Mouse (Mus musculus) E14TG2a.4 (cell line): ENCODE measurements around the gene Vmn1r180.
"Not testable (repeated sequence)": the region's sequence is repeated elsewhere in the genome, so short reads cannot be mapped to it uniquely, and the experiment has no call there.

Experiments
- H3K27me3 ChIP-seq: 2 replicates; pipeline ENCODE4 v1.6.1; 2014; ENCODE audit warnings: low read length, control low read depth; ENCODE audit not compliant: insufficient read depth
- H3K36me3 ChIP-seq: 2 replicates; pipeline ENCODE4 v1.6.1; 2014; ENCODE audit warnings: low read length, control low read depth; ENCODE audit not compliant: insufficient read depth
- H3K4me1 ChIP-seq: replicated peaks from 2 replicates; pipeline ENCODE4 v1.6.1; 2014; ENCODE audit warnings: low read depth, low read length, control low read depth
- H3K4me3 ChIP-seq: replicated peaks from 2 replicates; pipeline ENCODE4 v1.5.1; 2014; ENCODE audit warnings: mild to moderate bottlenecking, low read length
- H3K9me3 ChIP-seq: 2 replicates; pipeline ENCODE4 v1.6.1; 2014; ENCODE audit warnings: low read length, control low read depth
- CTCF ChIP-seq: conservative IDR thresholded peaks from 2 replicates; pipeline ENCODE4 v1.5.1; 2014; ENCODE audit warnings: low read length
- NANOG ChIP-seq: IDR thresholded peaks from 2 replicates; pipeline ENCODE4 v1.6.1; 2014; ENCODE audit warnings: borderline replicate concordance, low read length, mixed read lengths
- POU5F1 ChIP-seq: IDR thresholded peaks from 2 replicates; pipeline ENCODE4 v1.6.1; 2014; ENCODE audit warnings: low read length, borderline replicate concordance

Gene Vmn1r180

DNA sequence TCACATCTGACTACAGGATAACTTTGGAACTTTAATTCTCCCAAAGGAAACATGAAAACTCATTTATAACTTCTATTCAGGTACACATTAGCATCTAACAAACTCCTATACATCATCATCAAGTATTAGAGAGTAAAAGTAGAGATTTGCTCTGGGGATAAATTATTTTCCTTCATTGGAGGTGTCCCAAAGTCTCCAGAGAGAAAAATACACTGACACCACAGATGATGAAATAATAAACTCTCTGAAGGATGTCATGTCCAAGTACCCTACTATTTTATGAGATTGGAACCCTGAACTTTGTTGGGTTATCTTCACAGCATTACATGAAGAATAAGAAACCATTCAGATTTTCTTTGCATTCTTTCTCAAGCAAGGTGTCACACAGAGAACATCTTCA, at the start of gene Vmn1r180:
Vmn1r180 (plus strand) TSS at position 301 of the 400 bp plus-strand sequence.
- TF ChIP-seq POU5F1 (no peak), NANOG (no peak), CTCF (no peak)
- Histone ChIP-seq H3K27me3 (no peaks in the 10 kb centered on the region), H3K4me3 (no peak within 1 kb of the TSS), H3K36me3 (no peaks in the 10 kb centered on the region), H3K9me3 (peaks cover 7% of the 10 kb centered on the region), H3K4me1 (no peaks in the 10 kb centered on the region)

DNA sequence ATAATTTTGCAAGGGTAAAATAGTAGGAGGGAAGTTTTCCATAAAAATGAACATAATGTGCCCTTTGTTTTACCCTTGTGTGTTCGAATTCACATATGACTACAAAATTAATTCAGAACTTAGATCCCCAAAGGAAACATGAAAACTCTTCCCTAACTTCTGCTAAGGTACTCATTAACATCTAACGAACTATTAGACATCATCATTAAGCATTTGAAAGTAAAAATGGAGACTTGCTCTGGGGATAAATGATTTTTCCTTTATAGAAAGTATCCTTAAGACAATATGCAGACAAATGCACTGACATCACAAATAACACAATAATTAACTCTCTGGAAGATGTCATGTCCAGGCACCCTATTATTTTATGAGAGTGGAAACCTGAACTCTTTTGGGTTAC, 23.8 kb upstream of the Vmn1r180 start, which contains the start of gene Vmn1r179:
Vmn1r179 (plus strand) TSS at position 301 of the 400 bp plus-strand sequence.
- TF ChIP-seq CTCF = no peak
- no peak for TF ChIP-seq NANOG
- TF ChIP-seq POU5F1 = no peak
- no peaks in the 10 kb centered on the region for H3K27me3 ChIP-seq
- H3K9me3 ChIP-seq = no peaks in the 10 kb centered on the region

DNA sequence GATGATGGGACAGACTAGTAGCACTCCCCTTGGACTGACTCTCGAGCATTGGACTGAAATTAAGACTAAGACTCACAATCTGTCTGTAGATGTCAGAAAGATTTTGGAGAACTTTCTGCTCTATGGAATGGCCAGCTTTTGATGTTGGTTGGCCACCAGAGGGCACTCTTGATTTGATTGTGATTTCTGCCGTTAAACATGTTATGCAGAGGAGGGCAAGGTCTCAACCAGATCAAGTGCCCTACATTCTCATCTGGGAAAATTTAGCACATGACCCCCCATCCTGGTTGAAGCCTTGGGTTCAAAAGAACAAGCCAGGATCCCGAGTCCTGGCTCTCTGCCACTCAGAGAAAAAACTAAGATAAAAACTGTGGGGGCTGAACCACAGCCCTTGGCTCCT, 17.6 kb downstream of the Vmn1r180 start:
- H3K36me3 ChIP-seq, H3K27me3 ChIP-seq, H3K4me3 ChIP-seq, H3K4me1 ChIP-seq: not testable (repeated sequence)
- peaks cover 36% of the 10 kb centered on the region for H3K9me3 ChIP-seq

More for the DNA sequence above, 23.8 kb upstream of the Vmn1r180 start, which contains the start of gene Vmn1r179:
- no peak within 1 kb of the TSS for H3K4me3 ChIP-seq
- no peaks in the 10 kb centered on the region for H3K36me3 ChIP-seq
- no peaks in the 10 kb centered on the region for H3K4me1 ChIP-seq

DNA sequence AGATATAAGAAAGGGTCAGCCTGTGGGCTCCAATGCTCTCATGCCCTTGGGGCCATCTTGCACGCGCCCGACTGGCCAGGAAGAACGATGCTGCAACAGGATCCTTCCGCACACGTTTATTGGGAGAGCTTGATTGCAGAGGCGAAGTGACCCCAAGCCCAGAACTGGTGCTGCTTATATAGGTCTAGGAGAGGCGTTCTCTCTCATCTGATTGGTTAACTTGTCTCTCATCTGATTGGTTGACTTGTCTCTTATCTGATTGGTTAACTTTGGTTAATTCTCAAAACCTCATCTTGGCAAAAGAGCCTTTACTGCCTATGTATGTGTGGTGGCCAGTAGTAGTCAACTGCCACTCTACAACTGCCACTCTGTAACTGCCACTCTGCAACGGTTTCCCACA, 23.9 kb downstream of the Vmn1r180 start, which contains the start of gene Vmn1r181:
Vmn1r181 (plus strand) TSS at position 301 of the 400 bp plus-strand sequence.
- not testable (repeated sequence) for H3K36me3 ChIP-seq, H3K4me3 ChIP-seq, H3K9me3 ChIP-seq, H3K4me1 ChIP-seq, H3K27me3 ChIP-seq

DNA sequence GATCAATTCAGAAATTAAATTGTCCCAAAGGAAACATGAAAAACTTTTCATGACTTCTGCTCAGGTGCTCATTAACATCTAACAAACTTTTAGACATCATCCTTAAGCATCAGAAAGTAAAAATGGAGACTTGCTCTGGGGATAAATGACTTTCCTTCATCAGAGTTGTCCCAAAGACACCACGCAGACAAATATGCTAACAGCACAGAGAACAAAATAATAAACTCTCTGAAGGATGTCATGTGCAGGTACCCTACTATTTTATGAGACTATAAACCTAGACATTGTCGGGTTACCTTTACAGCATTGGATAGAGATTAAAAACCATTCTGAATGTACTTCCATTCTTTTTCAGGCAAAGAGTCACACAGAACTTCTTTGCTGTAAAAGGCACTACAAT, 51.0 kb downstream of the Vmn1r180 start, which contains the start of gene V1rd19:
V1rd19 (plus strand) TSS at position 301 of the 400 bp plus-strand sequence.
- no peaks in the 10 kb centered on the region for H3K36me3 ChIP-seq
- no peak within 1 kb of the TSS for H3K4me3 ChIP-seq
- peaks cover 9% of the 10 kb centered on the region for H3K9me3 ChIP-seq
- no peaks in the 10 kb centered on the region for H3K4me1 ChIP-seq
- H3K27me3 ChIP-seq = no peaks in the 10 kb centered on the region
- no peak for TF ChIP-seq POU5F1
- no peak for TF ChIP-seq NANOG
- no peak for TF ChIP-seq CTCF
